Comparison of ENCODE assay signal across 9 mouse cellular contexts in genomic region chr4:137494751-137495500, GRCm38 (mm10). TPM values are rescaled to one million over a fixed set of nuclear protein-coding genes. Genes with fewer than 3 reads are reported as not detected.
DNase-seq lines count a peak whose midpoint lies in the region; ATAC-seq and TF ChIP-seq lines count a peak whose summit lies in the region.
"Had no signal": no experiment of that assay in that cellular context is flagged by ENCODE, and none has a peak within 500 bp of the region (broad histone marks: within the 10 kb centered on the region; RNA-seq: fewer than 3 reads in every experiment).

No protein-coding gene starts in this region.

- no peak overlapping the region for H3K4me2 ChIP-seq in intestine, postnatal 0 days (replicated peaks; ENCODE audit: low read depth)

- peak overlapping the region; percentile 87 for H3K27ac ChIP-seq in gastrocnemius, adult 2 months
- H3K27ac ChIP-seq in intestine, postnatal 0 days (ENCODE audit: low read depth, low read length) = peak overlapping the region; percentile 66

- H3K9ac ChIP-seq in intestine, postnatal 0 days (ENCODE audit: low read depth, low read length) = no peak overlapping the region

- 38% methylated on average over 19 of the region's 19 CpGs for WGBS in intestine, postnatal 0 days

- no peaks in the 10 kb centered on the region for H3K36me3 ChIP-seq in intestine, postnatal 0 days (ENCODE audit: control insufficient read depth, insufficient read depth)
- H3K36me3 ChIP-seq: G1E had no signal

- no peak for ATAC-seq in intestine, postnatal 0 days

- DNase-seq in gastrocnemius, adult 2 months = peak; percentile 81
- no peak for DNase-seq in gastrocnemius, adult 18-20 months (ENCODE audit: low spot score)
- peak; percentile 70 for DNase-seq in ZHBTc4 (ENCODE audit: low read depth, low spot score)
- DNase-seq in gastrocnemius, postnatal 36 days = peak; percentile 47 to 49
- peak; percentile 59 for DNase-seq in neural tube, embryonic 10.5 days (ENCODE audit: extremely low spot score, low spot score)
- DNase-seq in thymus, postnatal 0 days (ENCODE audit: low spot score) = no peak
- DNase-seq in spleen, postnatal 10 days (ENCODE audit: low spot score in 2 of 2) = no peak

- 0 out of 2 replicates have a peak, but pooled peaks cover 13% of the 10 kb centered on the region for H3K4me1 ChIP-seq in intestine, postnatal 0 days (replicated peaks; ENCODE audit: control insufficient read depth, insufficient read depth, low read length)

- H3K9me3 ChIP-seq in intestine, postnatal 0 days (ENCODE audit: control insufficient read depth) = no peaks in the 10 kb centered on the region
- H3K9me3 ChIP-seq: G1E had no signal

- no peak for TF ChIP-seq CTCF in gastrocnemius, adult 2 months (IDR thresholded peaks at IDR 0.05)
- TF ChIP-seq CTCF in intestine, postnatal 0 days (IDR thresholded peaks at IDR 0.05; ENCODE audit: low read depth) = no peak

- peak overlapping the region; percentile 23 for H3K4me3 ChIP-seq in gastrocnemius, adult 2 months
- no peak overlapping the region for H3K4me3 ChIP-seq in intestine, postnatal 0 days (ENCODE audit: low read depth, low read length)

- intact Hi-C loops in gastrocnemius, adult 2 months (cut with DNase I) = no loop called here
- intact Hi-C loops in gastrocnemius, postnatal 36 days (cut with DNase I) = loop anchor here (5.0 kb wide), 1 partner anchor 38 kb away; no protein-coding TSS in a partner anchor

- no peaks in the 10 kb centered on the region for H3K27me3 ChIP-seq in intestine, postnatal 0 days (replicated peaks; ENCODE audit: control insufficient read depth, insufficient read depth, low read length)

RNA-seq across cellular contexts. Expression of gene Hspg2, which starts 26.4 kb away (rescaled TPM):
- 10 to 100 TPM; 55.2 to 77.5 TPM for total RNA-seq in gastrocnemius, adult 2 months (2021)
- total RNA-seq in gastrocnemius, adult 18-20 months (2021) = 10 to 100 TPM; 53.7 to 61.6 TPM
- total RNA-seq in gastrocnemius, postnatal 36 days (2021) = 10 to 100 TPM; 84.4 to 94.7 TPM
- 16.3 and 16.4 TPM in 2 replicates for polyA plus RNA-seq in intestine, postnatal 0 days (2015; fragmentation: Nextera tagmentation; extraction: Ambion mirVana)
- polyA plus RNA-seq in thymus, postnatal 0 days (2015; fragmentation: Nextera tagmentation; extraction: Ambion mirVana) = 4.0 and 4.1 TPM in 2 replicates
- polyA plus RNA-seq: G1E had no signal

RNA-seq across cellular contexts. Expression of gene 1700013G24Rik, which starts 41.8 kb away (rescaled TPM):
- not detected for total RNA-seq in gastrocnemius, adult 2 months (2021)
- not detected for total RNA-seq in gastrocnemius, adult 18-20 months (2021)
- not detected for total RNA-seq in gastrocnemius, postnatal 36 days (2021)
- not detected in 2 replicates for polyA plus RNA-seq in intestine, postnatal 0 days (2015; fragmentation: Nextera tagmentation; extraction: Ambion mirVana)
- not detected in 2 replicates for polyA plus RNA-seq in thymus, postnatal 0 days (2015; fragmentation: Nextera tagmentation; extraction: Ambion mirVana)
- polyA plus RNA-seq: G1E had no signal

Comparison
In these comparisons a context has a peak if more than half of its experiments do, and no peak if none do; other contexts are left out.
1. DNase-seq: peak in gastrocnemius, adult 2 months (single experiment), ZHBTc4 (single experiment), gastrocnemius, postnatal 36 days (2 of 2) and neural tube, embryonic 10.5 days (single experiment); none in gastrocnemius, adult 18-20 months (single experiment), thymus, postnatal 0 days (single experiment) and spleen, postnatal 10 days (0 of 2).